Mouse (Mus musculus) neural tube, embryonic 11.5 days (tissue): ENCODE results near the gene Pmch. TPM values are rescaled to one million over a fixed set of nuclear protein-coding genes. Genes with fewer than 3 reads are reported as not detected.
A peak's percentile ranks its signal among the peaks of the same experiment; 100 is the strongest.

Experiments
- ATAC-seq: fragments of 200-750 bp; cut with Nextera tagmentation; 2 replicates; pipeline ENCODE4 v1.8.0; 2017; ENCODE audit warnings: moderate number of reproducible peaks, mild to moderate bottlenecking, moderate TSS enrichment, moderate library complexity; ENCODE audit not compliant: insufficient read depth, low FRiP score, low TSS enrichment
- DNase-seq: peaks from one replicate; pipeline ENCODE4 v3.0.0-alpha.2; 2015; ENCODE audit warnings: low spot score
- H3K27ac ChIP-seq: fragments of 300-500 bp; sonication (generic); 2 replicates; pipeline ENCODE4 v1.5.1; 2014; ENCODE audit warnings: low read depth, mild to moderate bottlenecking, low read length
- H3K27me3 ChIP-seq: fragments of 300-500 bp; sonication (generic); 2 replicates; pipeline ENCODE4 v1.6.1; 2014; ENCODE audit warnings: mild to moderate bottlenecking, low read length, mixed read lengths; ENCODE audit not compliant: control insufficient read depth, insufficient read depth
- H3K36me3 ChIP-seq: fragments of 300-500 bp; sonication (generic); 2 replicates; pipeline ENCODE4 v1.6.1; 2014; ENCODE audit warnings: mild to moderate bottlenecking, low read length, moderate library complexity, mixed read lengths; ENCODE audit not compliant: control insufficient read depth, insufficient read depth
- H3K4me1 ChIP-seq: fragments of 300-500 bp; sonication (generic); 2 replicates; pipeline ENCODE4 v1.6.1; 2014; ENCODE audit warnings: low read length, mixed read lengths; ENCODE audit not compliant: control insufficient read depth, insufficient read depth
- H3K4me2 ChIP-seq: fragments of 300-500 bp; sonication (generic); 2 replicates; pipeline ENCODE4 v1.6.1; 2014; ENCODE audit warnings: low read depth, mild to moderate bottlenecking, moderate library complexity
- H3K4me3 ChIP-seq: fragments of 300-500 bp; sonication (generic); 2 replicates; pipeline ENCODE4 v1.5.1; 2014; ENCODE audit warnings: low read depth, low read length
- H3K9ac ChIP-seq: fragments of 300-500 bp; sonication (generic); 2 replicates; pipeline ENCODE4 v1.6.1; 2014; ENCODE audit warnings: mild to moderate bottlenecking, low read length
- H3K9me3 ChIP-seq: fragments of 300-500 bp; sonication (generic); 2 replicates; pipeline ENCODE4 v1.6.1; 2016; ENCODE audit warnings: low read length; ENCODE audit not compliant: control insufficient read depth
- WGBS: fragments of 180-500 bp; shearing (Covaris S2); extraction: QIAGEN DNeasy Blood & Tissue Kit; methylation state at CpG from one replicate; pipeline ENCODE4 v1.1.7; 2014; 5-methylcytosine and 5-hydroxymethylcytosine counted together
- polyA plus RNA-seq: library from polyadenylated mRNA; unstranded; fragments of >200 nt; fragmentation: Nextera tagmentation; extraction: Ambion mirVana; gene quantifications from 2 replicates; pipeline ENCODE4 v1.2.1, GENCODE M21; 2014

The Pmch gene
- 0.52 and 0.96 TPM in 2 replicates for polyA plus RNA-seq

DNA sequence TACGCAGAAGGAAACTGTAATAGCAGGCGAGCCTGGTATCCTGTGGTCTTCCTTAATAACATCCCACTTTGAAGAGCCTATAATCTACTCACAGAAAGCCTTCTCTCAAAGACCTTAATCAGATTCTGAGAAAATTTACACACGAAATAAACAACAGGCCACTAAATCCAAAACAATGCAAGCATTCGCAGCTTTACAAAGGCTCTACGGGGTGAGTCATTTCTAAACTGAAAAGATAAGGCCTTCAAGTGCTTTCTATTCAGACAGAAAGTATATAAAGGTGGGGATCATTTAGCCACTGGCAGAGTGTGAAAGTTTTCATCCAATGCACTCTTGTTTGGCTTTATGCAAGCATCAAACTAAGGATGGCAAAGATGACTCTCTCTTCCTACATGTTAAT lies at the start of gene Pmch:
TSS of gene Pmch (plus strand) at position 301 of the 400 bp plus-strand sequence.
- no peaks in the 10 kb centered on the region for H3K36me3 ChIP-seq
- H3K27me3 ChIP-seq = no peaks in the 10 kb centered on the region
- no peaks in the 10 kb centered on the region for H3K4me1 ChIP-seq
- H3K4me3 ChIP-seq = no peak within 1 kb of the TSS
- DNase-seq (no peak), ATAC-seq (no peak)
- H3K27ac ChIP-seq = no peak within 1 kb of the TSS
- 63% methylated on average over 5 of the region's 5 CpGs for WGBS
- H3K9ac ChIP-seq = no peak within 1 kb of the TSS
- no peak within 1 kb of the TSS for H3K4me2 ChIP-seq
- H3K9me3 ChIP-seq = no peaks in the 10 kb centered on the region

DNA sequence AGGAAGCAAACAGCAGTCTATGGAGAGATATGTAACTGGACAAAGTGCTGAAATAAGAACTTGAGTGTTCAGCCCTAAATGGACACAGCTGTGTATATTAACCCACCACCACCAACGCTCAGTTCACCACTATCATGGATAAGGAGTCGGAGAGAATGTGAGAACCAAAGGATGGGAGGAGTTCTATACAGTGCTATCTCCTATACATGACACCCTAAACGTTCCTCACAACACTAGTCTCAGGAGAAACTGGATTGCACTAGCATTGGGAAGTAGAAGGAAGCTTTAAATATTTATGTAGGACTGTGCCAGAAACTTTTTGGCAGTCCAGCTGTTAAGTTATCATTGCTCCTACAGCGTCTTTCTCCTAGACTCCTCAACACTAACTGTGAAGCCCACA lies 46.6 kb upstream of the Pmch start:
- DNase-seq (no peak), ATAC-seq (no peak)
- Histone ChIP-seq H3K9me3 (no peaks in the 10 kb centered on the region), H3K27ac (no peak overlapping the region), H3K4me2 (no peak overlapping the region), H3K36me3 (no peaks in the 10 kb centered on the region), H3K9ac (no peak overlapping the region), H3K4me1 (no peaks in the 10 kb centered on the region), H3K4me3 (no peak overlapping the region), H3K27me3 (no peaks in the 10 kb centered on the region)
- 85% methylated on average over 4 of the region's 4 CpGs for WGBS

DNA sequence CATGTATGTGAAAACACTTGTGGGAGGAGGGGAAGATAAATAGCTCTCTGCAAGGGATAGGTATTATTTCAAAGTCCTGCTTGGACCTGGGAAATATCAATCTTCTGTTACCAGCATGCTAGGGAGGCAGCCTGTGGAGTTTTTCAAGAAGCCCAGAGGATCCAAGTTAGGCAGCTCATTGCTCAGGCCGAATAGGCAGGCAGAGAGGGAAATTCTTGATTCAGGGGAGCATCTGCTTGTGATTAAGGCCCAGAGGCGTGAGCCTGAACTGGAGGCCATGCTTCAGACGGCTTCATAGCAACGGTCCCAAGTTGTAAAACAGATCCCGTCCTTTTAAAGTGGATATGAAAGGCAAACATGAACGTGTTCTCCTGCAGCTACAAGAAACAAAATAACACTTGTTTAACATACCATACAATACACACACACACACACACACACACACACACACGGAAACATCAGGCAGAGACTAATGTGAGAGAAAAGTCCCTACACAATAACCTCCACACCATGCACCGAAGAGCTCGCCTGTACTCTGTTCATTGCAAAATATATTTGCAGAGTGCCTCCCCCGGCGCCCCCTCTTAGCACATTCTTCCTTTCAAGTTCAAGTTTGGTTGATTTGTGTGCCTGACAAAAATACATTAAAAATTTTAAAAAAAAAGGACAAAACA lies 44.6 kb upstream of the Pmch start:
- H3K9me3 ChIP-seq = no peaks in the 10 kb centered on the region
- 47% methylated on average over 11 of the region's 11 CpGs for WGBS
- no peaks in the 10 kb centered on the region for H3K36me3 ChIP-seq
- no peak overlapping the region for H3K9ac ChIP-seq
- H3K4me1 ChIP-seq = no peaks in the 10 kb centered on the region
- H3K27me3 ChIP-seq = no peaks in the 10 kb centered on the region
- peak; percentile 49 for DNase-seq
- no peak overlapping the region for H3K4me2 ChIP-seq
- H3K27ac ChIP-seq = peak overlapping the region; percentile 49
- no peak overlapping the region for H3K4me3 ChIP-seq
- ATAC-seq = no peak

DNA sequence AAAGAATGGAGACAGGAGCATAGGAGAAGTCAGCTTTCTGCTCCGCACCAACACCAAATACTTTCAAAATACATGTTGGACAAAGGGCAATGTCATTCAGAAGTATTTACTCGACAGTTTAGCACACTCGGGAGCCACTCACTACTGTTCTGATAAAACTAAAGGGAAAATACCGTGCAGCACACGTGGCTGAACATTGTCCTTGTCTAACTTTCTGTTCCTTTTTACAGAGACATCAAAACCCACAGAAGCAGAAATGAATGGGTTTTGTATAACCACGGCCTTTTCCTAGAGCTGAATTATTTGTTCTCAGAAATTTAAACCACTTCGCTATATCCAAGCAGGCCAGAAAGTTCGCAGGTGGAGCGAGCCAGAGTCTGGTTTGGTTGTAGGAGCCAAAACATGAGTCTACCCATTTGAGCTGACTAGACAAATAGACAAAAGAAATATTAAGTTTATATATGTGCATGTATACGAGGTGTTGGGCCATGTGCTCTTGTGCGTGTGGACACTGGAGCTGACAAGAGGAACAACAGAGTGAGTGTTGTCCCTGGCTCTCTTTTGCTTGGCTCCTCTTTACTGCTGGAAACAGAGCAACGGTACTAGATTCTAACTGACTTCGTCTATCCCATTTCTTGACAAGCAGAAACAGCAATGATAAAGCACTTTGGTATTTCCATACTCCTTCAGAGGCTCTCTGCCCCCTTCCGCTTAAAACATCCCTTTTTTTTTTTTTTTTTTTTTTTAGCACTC lies 36.5 kb upstream of the Pmch start:
- Histone ChIP-seq H3K9ac (no peak overlapping the region), H3K27me3 (no peaks in the 10 kb centered on the region), H3K4me2 (no peak overlapping the region), H3K4me3 (no peak overlapping the region), H3K4me1 (no peaks in the 10 kb centered on the region), H3K36me3 (no peaks in the 10 kb centered on the region), H3K9me3 (no peaks in the 10 kb centered on the region), H3K27ac (no peak overlapping the region)
- no peak for ATAC-seq
- DNase-seq = no peak
- 91% methylated on average over 14 of the region's 14 CpGs for WGBS

DNA sequence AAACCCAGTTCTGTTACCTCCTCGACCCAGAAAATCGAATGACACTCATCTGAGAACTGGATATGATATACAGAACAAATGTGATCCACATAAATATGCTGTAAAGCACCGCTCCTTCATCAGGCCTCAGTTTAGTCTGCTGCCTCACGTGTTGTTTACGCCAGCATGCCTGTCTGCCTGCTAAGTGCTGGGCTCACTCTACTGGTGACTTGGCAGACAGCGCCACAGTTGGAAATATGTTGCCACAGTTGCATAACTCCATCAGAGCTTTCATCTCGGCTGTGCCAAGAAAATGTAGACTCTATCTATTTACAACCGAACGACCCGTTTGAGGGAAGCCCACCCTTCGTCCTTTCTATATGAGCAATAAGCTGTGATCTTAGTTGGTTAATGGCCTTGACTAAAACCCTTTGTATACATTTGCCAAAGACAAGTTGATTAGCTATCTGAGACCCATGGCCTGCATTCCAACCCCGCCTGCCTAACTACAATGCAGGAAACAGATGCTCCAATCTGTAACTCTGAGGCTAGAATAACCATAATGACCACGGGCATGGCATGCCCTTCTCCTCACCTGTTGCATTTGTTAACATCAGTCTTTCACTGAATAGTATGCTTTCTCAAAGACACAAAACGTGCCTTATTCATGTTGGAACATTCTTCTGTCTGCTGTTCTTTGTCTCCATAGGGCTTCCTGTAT lies 33.8 kb upstream of the Pmch start:
- no peaks in the 10 kb centered on the region for H3K4me1 ChIP-seq
- no peaks in the 10 kb centered on the region for H3K36me3 ChIP-seq
- H3K4me2 ChIP-seq = no peak overlapping the region
- no peak overlapping the region for H3K9ac ChIP-seq
- no peak for DNase-seq
- no peaks in the 10 kb centered on the region for H3K9me3 ChIP-seq
- no peaks in the 10 kb centered on the region for H3K27me3 ChIP-seq
- no peak overlapping the region for H3K4me3 ChIP-seq
- H3K27ac ChIP-seq = no peak overlapping the region
- WGBS = 81% methylated on average over 14 of the region's 14 CpGs
- ATAC-seq = no peak

DNA sequence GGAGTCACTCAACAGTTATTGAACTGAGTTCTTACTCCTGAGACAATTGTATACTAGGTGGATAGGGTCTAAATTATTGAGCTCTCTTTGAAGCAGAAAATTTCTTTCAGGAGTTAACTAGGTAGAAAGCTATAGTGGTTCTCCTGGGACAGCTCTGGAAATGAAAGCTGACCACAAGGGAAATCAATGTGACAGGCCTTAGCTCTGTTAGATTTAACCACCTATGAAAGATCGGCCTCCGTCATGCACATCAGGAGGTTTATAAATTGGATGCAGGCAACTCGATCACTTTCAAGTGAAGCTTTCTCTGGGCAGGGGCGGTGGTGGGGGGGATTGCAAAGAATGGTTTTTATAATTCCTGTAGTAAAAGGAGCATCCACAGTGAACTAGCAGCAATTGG lies 27.4 kb upstream of the Pmch start:
- no peaks in the 10 kb centered on the region for H3K4me1 ChIP-seq
- H3K27ac ChIP-seq = no peak overlapping the region
- H3K9me3 ChIP-seq = no peaks in the 10 kb centered on the region
- H3K36me3 ChIP-seq = no peaks in the 10 kb centered on the region
- ATAC-seq = no peak
- H3K4me2 ChIP-seq = no peak overlapping the region
- no peaks in the 10 kb centered on the region for H3K27me3 ChIP-seq
- WGBS = 64% methylated on average over 4 of the region's 4 CpGs
- no peak for DNase-seq
- no peak overlapping the region for H3K9ac ChIP-seq
- no peak overlapping the region for H3K4me3 ChIP-seq

DNA sequence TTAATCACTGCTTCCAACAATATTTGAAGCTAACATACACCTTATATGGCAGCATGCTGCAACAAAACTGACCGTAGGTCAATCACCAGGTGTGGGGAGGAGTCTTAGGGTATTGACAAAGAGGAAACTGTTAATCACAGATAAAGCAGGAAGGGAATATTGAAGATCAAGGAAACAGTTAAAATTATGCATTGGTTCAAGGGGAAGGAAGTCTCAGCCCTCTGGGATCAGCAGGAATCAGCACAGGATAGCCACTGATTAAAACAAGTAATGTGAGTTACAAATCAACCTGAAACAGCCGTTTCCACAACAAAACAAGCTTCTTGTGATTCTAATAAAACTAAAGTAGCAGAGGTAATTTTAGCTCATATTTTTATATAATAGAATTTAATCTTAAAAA lies 26.0 kb upstream of the Pmch start:
- DNase-seq (no peak), ATAC-seq (no peak)
- H3K9me3 ChIP-seq = no peaks in the 10 kb centered on the region
- no peak overlapping the region for H3K4me3 ChIP-seq
- no peak overlapping the region for H3K27ac ChIP-seq
- no peaks in the 10 kb centered on the region for H3K27me3 ChIP-seq
- no peak overlapping the region for H3K4me2 ChIP-seq
- H3K36me3 ChIP-seq = no peaks in the 10 kb centered on the region
- H3K9ac ChIP-seq = no peak overlapping the region
- H3K4me1 ChIP-seq = no peaks in the 10 kb centered on the region
- 74% methylated on average over 2 of the region's 2 CpGs for WGBS

DNA sequence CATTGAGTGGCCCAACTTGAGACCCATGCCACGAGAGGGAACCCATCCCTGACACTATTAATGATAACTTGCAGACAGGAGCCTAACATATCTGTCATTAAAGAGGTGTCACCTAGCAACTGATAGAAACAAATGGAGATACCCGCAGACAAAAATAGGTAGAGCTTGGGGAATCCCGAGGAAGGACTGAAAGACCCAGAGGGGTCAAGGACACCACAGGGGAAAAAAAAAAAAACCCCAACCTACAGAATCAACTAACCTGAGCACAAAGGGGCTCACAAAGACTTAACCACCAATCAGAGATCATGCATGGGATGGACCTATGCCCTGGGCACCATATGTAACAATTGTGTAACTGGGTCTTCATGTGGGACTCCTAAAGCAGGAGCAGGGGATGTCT lies 23.5 kb upstream of the Pmch start:
- Histone ChIP-seq H3K4me1 (no peaks in the 10 kb centered on the region), H3K27ac (no peak overlapping the region), H3K36me3 (no peaks in the 10 kb centered on the region), H3K4me2 (no peak overlapping the region), H3K9me3 (no peaks in the 10 kb centered on the region), H3K9ac (no peak overlapping the region), H3K27me3 (no peaks in the 10 kb centered on the region), H3K4me3 (no peak overlapping the region)
- DNase-seq = no peak
- 90% methylated on average over 3 of the region's 3 CpGs for WGBS
- ATAC-seq = no peak
